Mouse (Mus musculus) frontal cortex, postnatal 14 days (tissue): Measurements from ENCODE around the gene Lpxn.
A peak's percentile ranks its signal among the peaks of the same experiment; 100 is the strongest.

Experiments used
- DNase-seq, 2 experiments: peaks; one replicate each; pipeline ENCODE4 v3.0.0; 2022; ENCODE audit warnings: low spot score in 2 of 2

The Lpxn gene

DNA sequence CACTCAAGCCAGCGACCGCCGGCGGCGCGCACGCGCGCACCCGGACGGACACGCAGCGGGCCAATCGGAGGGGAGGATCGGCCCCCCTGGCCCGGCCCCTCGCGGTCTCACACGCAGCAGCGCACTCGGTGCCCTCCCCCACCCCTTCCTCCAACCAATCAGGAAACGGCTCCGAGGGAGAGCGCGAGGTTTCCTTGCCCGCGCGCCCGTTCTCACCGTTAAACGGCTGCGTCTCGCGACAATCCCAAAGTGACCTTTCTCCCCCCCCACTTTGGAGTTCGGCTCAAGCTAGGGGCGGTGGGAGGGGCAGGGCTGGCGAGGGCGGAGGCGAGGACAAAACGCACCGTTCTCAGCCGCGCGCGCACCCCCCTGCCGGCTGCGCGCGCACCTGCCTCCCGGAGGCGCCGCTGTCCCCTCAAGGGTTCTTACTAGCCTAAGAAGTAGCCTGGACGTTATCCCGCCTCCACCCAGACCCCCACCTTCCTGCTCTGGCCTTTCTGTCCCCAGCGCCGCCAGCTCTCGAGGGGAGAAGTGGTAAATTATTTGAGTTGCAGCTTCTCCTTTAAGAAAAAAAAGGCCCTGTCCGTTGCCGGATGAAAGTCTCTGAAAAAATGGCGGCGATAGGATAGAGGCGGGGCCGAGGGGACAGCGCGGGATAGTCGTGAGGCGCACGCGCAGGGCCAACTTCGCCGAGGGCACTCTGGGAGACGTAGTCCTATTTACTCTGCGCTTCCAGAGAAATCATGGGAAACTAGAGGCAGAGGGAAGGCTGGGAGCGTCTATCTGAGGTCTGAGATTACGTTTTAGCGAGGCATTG, at the start of gene Lpxn, which contains the start of gene Zfp91:
TSS of gene Lpxn (plus strand) at position 683 of the 817 bp plus-strand sequence.
TSS of gene Zfp91 (minus strand) at position 616 of the 817 bp plus-strand sequence.
- DNase-seq: peak; percentile 96 to 97

DNA sequence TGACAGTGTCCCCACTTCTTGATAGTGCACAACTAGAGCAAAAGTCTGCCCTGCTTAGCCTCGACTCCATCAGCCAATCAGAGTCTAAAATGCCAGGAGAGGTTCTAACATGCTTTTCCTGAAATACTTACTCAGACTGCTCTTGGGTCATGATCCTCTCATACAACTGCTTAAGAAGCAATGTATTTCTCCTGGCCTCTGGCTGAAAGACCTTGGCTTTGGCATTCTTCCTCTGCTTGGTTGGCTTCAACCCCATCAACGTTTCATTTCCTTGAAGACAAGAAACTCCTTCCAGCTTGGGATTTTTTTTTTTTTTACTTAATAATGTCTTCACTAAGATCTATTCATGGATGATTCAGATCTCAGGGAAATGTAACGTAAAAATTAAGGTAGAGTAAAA, 39.7 kb upstream of the Lpxn start:
- DNase-seq: no peak

DNA sequence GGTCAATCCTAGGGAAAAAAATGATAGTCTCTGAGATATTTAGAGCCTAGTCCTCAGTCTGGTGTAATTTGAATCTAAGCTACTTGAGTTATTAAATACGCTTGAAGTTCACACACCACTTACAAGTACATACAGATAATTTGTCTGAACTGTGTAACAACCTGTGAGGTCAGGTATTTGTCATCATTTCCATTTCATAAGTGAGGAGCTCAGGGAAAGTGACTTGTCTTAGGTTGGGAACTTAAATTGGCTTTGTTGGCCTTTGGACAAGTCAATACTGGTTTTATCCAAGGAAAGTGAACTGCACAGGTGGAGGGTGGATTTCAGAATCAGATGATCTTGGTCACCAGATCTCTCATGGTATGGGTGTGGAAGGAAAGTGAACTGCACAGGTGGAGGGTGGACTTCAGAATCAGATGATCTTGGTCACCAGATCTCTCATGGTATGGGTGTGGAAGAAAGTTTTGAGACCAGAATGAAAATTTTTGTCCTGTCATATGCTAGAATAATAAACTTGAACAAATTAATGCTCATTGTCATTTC, 37.0 kb upstream of the Lpxn start:
- DNase-seq: no peak

- peak; percentile 37 to 43 for DNase-seq
Measured at GRCm38 (mm10) chr19:12759656-12760055, 36.3 kb upstream of the Lpxn start.

GRCm38 (mm10) chr19:12762212-12763130, 33.5 kb upstream of the Lpxn start:
- DNase-seq: no peak

DNA sequence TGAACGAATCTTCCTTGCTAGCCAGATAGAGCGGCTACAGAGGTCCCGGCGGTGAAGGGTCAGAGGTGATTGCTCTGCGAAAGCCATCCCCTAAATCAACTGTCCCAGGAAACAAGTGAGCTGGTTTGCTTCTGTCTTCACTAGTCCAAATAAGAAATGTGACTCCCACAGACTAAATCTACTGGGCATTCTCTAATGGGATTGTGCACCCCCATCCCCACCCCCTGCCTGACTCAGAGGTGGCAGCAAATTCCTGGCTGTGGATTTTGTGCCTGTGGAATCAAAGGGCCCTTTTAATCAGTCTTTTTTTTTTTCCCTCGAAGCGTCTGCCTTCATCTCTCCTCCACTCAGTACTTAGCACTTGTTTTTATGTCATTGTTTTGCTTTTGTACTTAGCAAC, 30.7 kb upstream of the Lpxn start, which contains the start of gene Cntf:
TSS of gene Cntf (minus strand) at position 325 of the 400 bp plus-strand sequence.
- DNase-seq: no peak

DNA sequence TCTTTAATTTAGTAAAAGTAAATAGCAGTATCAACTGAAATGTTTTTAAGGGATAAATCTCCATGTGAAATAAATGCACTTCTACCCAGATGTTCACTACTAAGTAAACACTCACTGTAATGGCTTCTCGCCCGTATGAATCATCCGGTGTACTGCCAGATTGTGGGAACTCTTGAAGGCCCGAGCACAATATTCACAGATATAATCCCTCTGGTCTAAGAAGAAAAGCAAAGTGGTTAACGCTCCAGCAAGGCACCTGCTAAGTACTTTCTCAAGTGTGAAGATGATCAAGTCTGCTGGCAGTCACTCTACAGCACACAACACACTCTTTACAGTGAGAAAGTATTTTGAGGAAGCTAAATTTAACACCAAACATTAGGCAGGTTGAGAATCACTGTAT, 25.1 kb upstream of the Lpxn start:
- no peak for DNase-seq

- no peak for DNase-seq
Measured at GRCm38 (mm10) chr19:12780437-12780836, 15.6 kb upstream of the Lpxn start.

DNA sequence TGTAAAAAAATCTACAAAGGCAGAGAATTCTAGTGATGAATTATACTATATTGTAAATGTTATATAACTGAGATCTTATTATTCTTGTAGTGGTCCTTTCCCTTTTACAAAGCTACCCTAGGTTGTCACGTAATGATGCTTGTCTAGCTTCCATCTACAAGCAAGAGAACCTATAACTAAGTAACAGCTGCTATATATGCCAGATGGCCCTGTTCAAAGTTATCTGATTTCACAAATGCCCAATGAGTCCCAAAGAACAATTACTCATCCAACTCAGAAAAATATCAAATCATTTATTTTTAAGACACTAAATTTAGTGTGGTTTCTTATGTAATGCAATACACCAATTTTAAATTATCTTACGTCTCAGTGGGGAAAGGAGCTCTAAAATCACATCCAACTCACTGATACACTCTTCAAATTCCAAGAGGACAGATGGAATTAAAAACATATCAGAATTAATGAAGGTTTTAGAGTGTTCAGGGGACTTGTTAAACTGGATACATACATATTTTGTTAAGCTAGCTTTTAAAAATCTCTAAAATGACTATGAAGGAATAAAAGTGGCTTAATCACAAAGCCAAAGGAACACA, 9.1 kb upstream of the Lpxn start:
- DNase-seq: no peak

- no peak for DNase-seq
Measured at GRCm38 (mm10) chr19:12787721-12788120, 8.3 kb upstream of the Lpxn start.

GRCm38 (mm10) chr19:12792374-12792773, 3.6 kb upstream of the Lpxn start:
- DNase-seq: no peak

- peak; percentile 87 to 90 for DNase-seq
Measured at GRCm38 (mm10) chr19:12794056-12795044, 1.6 kb upstream of the Lpxn start.

- no peak for DNase-seq
Measured at GRCm38 (mm10) chr19:12795110-12795509, 883 bp upstream of the Lpxn start.

- DNase-seq: peak in 1 of 2 experiments; percentile 49
Measured at GRCm38 (mm10) chr19:12796328-12796931, 437 bp downstream of the Lpxn start.

GRCm38 (mm10) chr19:12797071-12797470, 1.1 kb downstream of the Lpxn start:
- DNase-seq: no peak

GRCm38 (mm10) chr19:12798404-12798803, 2.4 kb downstream of the Lpxn start:
- DNase-seq: no peak

- no peak for DNase-seq
Measured at GRCm38 (mm10) chr19:12799081-12799480, 3.1 kb downstream of the Lpxn start.

- no peak for DNase-seq
Measured at GRCm38 (mm10) chr19:12800621-12801020, 4.6 kb downstream of the Lpxn start.

GRCm38 (mm10) chr19:12801046-12801445, 5.1 kb downstream of the Lpxn start:
- DNase-seq: no peak

DNA sequence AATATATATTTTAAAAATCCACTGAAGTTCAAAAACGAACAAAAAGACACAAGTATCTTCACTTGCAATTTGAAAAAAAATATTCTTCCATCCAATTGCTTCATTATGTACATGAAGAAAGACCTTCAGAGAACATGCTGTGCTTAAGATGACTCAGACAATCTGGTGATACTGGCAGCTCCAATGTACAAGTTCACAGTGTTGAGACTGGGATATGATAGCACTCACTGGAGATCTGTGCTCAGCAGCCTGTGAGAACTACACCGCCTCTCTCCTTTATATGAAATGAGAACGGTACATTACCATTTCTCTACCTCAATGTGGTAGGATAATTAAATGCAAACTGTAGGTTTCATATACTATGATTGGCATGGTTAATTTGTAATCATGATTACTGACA, 6.8 kb downstream of the Lpxn start:
- DNase-seq: no peak
